Mouse (Mus musculus) heart, postnatal 25 days (tissue): ENCODE measurements at regions not wholly inside any gene's neighbourhood (a gene's known extent, or its start where the extent isn't known, plus 50 kb on each side); places are given as distances from the start of the nearest gene placed in this dataset.

Experiments used
- DNase-seq: peaks from one replicate; pipeline ENCODE4 v3.0.0; 2022; ENCODE audit warnings: low spot score
- intact Hi-C: fragments of 180-260 bp; cut with DNase I; formaldehyde crosslinking; loops from one replicate; pipeline ENCODE4 v1.15.1; 2025

DNA sequence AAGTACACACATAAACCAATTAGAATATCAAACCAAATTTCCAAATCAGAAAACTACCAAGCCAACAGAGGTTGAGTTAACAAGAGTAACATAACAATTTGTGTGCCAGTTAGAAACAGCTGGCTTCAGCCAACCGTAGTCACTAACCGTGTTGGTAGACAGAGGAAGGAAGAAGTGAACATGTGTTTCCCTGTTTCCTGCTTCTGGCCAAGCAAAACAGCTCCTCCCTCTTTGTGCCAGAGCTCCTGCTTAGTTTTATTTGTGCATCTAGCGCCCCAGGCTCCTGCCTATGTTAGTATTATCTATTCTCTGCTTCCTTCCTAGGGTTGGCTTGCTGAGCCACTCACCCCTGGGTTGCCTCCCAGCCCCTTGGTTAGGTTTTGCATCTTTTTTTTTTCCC lies 255.2 kb downstream of the Mreg start:
- DNase-seq = no peak
- intact Hi-C loops = no loop called here

DNA sequence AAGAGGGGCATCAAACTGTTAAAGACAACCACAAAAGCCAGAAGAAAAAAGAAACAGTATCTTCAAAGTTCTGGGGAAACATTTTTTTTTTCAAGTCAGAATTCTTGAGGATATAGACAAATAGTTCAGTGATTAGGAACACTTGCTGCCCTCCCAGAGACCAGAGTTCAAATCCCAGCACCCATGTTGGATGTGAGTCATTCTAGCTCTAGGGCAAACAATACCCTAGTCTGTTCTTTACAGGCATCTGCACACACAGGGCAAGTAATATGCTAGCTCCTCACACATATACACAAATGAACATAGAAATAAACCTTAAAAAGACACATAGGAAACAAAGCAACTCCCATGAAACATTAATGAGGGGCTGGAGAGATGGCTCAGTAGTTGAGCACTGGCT lies 256.8 kb downstream of the Mreg start:
- DNase-seq = no peak
- intact Hi-C loops = no loop called here

DNA sequence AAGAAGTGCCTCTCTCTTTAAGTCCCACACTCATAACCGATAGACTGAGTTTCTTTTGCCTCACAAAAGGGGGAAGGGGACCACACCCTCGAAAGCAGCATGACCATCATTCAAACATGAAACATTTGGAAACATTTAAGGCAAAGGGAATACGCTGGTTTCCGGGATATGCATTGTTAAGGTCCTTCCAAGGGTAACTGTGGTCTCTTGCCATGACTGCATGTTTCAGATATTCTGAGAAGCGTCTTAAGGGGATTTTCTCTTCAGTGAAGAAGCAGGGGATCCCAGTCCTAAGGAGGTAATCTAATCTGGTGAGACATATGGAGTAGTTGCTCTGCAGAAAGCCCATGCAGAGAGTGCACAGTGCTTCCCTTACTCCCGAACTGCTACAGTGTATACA lies 258.8 kb downstream of the Mreg start:
- DNase-seq = no peak
- intact Hi-C loops = no loop called here

DNA sequence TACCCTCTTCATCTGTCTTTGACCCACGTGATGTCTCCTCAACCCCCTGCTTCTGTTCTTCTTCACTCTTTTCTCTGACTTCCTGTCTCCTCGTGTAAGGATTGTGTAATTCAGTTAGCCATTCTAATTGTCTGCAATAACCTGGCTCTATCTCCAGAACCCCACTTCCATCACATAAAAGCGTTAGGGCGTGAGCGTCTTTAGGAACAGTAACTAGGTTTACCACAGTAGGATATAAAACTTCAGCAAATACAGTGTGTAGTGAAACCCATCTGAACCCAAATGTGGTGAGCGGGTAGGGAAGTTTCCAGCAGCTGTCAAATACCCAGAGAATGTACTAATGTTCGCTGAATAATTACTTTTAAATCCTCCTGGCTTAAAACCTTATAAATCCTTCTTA lies 262.6 kb downstream of the Mreg start:
- intact Hi-C loops = no loop called here
- no peak for DNase-seq

DNA sequence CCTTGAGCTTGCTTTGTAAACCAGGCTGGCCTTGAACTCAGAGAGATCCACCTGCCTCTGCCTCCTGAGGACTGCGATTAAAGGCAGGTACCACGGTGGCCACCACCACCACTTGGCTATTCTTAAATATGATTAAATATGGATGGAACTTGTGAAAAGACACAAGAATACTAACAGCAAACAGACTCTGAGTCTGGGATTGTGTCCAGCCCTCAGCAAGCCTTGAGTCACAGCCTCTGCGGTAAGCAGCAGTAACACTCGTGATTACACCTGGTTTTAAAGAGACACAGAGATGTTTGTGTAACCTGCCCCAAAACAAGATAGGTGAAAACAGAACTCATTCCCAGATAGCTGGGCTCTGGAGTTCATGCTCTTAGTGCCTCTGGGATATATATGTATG lies 263.4 kb downstream of the Mreg start:
- DNase-seq = no peak
- intact Hi-C loops = no loop called here

DNA sequence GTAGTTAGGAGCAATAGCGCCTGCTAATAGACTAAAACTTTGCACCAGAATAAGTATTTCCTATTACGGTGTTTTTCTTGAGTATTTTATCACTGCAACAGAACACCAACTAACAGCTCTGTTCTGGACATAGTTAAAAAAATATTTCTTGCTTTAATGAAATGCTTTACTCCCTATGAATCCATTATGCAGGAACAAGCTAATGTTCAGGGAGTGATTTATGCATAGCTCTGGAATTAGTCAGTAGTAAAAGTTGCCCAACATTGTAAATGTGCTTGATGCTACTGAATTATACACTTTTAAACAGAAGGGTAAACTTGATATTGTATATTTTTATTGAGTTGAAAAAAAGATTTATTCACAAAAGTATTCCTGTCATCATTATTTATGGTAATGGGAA lies 264.6 kb downstream of the Mreg start:
- DNase-seq = no peak
- intact Hi-C loops = no loop called here

DNA sequence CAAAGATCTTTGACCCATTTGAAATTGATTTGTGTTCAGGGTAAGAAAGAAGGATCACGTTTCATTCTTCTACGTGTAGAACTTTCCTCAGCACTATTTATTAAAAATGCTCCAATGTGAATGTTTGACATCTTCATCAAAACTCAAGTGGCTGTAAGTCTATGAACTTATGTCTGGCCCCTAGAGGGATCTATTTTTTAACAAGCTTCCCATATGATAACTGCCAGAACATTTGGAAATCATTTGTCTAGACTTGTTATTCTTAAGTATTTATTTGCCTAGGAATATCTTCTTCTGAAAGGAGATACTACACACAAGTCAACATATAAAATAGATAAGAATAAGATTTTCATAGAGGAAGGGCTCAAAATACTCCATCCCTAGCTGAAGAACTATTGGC lies 265.2 kb downstream of the Mreg start:
- intact Hi-C loops = no loop called here
- no peak for DNase-seq

DNA sequence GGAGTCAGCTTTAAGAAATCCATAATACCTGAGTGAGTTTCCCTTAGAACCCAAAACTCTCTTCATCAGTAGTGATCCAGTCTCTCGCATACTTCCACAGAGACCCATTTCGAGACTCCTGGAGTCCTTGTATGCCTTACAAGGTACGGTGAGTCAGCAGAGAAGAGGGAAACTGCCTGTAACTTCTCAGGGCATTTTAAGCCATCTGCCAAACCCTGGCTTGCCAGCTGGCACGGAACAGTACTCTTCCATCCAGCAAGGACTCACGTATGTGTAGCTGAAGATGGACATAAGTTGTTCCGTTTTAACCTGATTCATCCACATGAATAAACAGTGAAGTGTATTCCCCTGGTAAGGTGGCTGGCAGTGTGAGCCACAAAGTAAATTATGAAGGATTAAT lies 267.0 kb downstream of the Mreg start:
- DNase-seq = peak; percentile 9
- intact Hi-C loops = no loop called here

DNA sequence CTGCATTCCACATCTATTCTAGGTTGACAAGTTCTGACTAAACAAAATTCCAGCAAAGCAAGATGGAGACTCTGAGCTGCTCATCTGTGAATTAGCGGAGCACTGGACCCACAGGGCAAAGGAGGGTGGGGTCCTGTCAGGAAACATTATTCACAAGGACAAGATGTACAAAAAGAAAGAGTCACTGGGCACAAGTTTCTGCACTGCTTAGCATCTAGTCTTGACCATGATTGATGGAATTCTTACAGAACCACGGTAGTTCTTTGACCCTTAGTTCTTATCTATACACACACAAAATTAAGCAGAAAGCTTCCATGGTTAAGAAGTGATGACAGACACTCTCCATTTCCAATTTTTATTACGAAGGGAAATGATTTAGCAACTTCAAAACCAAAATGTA lies 267.6 kb downstream of the Mreg start:
- DNase-seq = no peak
- intact Hi-C loops = no loop called here

DNA sequence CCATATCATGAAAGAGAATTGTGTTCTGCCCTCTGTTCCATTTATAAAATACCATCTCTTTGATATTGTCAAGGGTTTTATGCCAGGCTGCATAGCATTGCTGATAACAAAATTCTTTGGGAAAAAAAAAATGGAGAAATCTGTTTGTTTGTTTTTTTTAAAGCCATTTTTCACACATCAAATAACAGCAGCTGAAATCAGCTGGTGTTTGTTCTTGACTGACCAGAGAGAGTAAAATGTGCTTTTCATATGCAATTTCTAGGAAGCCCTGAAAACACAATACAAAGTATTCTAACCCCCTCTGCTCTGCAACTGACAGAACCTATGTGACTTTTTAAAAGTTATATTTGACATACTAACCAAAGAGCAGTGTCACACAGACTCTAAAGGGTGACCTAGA lies 270.0 kb downstream of the Mreg start:
- intact Hi-C loops = no loop called here

DNA sequence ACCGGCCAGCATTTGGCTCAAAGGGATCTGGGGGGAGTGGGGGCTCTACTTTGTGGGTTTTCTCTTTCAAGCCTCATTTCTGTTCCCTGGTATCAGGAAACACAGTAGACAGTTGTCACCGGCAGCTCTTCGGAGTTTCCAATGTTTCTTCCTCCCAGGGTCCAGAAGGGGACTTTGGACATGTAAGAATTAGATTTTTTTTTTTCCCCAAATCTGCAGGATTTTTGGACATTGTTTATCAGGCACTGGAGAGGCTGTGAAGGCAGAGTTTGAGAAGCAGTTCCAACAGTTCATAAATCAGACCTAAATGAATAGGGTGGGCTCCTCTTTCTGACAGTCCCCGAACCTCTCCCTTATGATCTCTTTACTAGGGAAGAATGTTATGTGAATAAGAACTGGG lies 270.4 kb downstream of the Mreg start:
- intact Hi-C loops = no loop called here
- DNase-seq = no peak

More for the DNA sequence above, 270.0 kb downstream of the Mreg start:
- no peak for DNase-seq

DNA sequence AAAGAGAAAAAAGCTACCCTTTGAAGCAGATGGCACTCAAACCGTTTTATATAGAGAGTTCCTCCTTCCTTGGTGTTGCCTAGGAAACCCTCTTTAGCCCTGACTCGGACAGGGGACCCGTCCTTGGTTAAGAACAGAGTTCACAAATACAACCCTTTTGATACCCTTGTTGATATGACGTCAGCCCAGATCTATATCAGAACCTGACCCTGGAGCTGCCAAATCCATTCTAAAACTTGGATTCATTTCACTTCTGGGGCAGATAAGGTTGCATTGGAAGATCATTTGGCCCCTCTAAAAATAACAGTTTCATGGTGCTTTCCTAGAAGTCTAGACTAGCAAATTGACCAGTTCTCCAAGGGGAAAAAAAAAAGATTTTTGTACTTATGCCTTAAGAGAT lies 271.2 kb downstream of the Mreg start:
- DNase-seq = no peak
- intact Hi-C loops = no loop called here

DNA sequence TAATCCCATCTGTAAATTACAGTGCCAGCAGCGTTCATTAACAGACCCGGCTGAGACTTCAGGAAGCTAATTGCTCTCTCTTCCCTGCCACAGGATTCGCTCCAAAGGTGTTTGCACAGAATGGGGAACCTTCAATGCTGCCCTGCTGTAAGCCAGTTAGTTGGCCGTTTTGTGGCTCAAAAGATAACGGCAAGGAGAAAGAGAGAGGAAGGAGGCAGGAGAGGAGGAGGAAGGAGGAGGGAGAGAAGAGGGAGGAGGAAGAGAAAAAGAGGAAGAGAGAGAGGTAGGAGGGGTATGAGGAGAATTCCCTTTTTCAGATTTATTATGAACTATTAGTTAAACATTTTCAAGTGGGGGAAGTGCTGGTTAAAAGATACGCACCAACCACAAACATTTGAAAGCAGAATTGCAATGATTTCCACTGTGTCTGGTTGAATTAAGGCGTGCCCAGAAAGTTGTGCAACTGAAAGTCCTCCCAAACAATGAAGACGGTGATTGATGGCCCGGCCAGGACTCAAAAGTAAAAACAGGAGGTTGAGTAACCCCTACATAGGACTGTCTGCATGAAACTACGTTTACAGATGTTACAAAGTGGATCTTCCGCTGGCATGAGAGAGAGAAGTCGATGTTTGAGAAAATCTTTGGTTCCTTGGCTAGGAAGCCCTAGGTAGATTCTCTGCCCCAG lies 273.6 kb downstream of the Mreg start:
- no peak for DNase-seq
- intact Hi-C loops = no loop called here

DNA sequence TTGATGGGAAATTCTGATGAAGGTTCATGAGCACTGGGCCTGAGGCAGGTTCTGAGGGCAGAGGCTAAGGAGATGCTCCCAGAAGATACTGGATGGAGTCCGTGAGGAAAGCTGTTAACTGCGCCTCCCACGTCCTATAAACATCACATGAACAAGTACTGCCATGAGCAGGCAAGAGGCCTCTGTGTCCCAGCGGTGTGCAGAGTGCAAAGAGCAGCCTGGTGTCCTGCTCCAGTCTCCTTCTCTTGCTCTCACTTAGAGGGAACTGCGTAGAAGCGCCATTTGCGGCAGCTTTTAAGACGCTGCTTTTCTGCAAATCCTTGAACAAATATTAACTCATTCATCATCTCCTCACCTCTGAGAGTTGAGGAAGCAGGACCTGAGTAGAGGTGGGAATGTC lies 274.2 kb downstream of the Mreg start:
- DNase-seq = no peak
- intact Hi-C loops = no loop called here

DNA sequence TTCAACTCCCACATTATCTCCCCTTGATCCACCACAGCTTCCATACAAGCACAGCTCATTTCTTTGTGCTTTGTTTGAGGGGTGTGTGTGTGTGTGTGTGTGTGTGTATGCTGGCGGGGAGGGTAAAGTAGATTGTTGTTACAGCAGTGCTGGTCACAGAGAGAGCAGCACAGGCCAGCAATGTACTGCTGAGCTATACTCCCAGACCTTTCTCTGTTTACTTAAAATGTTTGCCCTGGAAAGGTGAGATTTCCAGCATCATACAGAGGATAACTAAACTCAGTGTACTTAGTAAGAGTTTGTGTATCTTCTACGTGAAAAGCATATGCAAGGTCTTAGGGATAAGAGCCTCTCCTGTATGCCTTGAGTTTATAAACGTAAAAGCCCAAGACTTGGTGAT lies 274.9 kb downstream of the Mreg start:
- intact Hi-C loops = no loop called here
- no peak for DNase-seq

DNA sequence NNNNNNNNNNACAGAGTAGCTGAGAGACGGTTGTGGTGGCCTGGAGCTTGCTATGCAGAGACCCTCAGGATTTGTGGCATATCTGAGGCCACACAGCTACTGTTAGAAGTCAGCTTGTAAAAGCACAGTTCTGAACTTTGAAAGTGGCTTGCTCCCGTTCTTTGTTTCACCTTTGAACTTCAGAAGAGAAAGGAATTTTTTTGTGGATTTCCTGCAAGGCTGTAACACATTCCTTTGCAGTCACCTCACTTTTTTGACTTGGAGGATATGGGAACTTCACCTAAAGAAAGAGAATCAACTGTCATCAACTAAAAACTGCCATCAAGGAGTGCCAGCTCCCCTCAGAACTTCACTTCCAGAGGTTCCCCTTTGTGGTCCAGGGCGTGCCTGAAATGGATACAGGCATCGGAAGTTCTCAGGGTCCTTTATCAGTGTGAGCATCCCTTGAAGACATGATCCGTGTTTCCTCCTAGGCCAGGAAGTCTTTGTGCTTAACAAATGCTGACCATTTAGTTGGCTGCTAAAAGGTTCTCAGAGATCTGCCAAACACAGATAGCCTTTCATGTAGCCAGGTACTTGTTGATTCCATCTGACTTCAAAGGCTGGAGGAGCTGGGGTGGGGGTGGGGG lies 275.5 kb downstream of the Mreg start:
- no peak for DNase-seq
- intact Hi-C loops = no loop called here

DNA sequence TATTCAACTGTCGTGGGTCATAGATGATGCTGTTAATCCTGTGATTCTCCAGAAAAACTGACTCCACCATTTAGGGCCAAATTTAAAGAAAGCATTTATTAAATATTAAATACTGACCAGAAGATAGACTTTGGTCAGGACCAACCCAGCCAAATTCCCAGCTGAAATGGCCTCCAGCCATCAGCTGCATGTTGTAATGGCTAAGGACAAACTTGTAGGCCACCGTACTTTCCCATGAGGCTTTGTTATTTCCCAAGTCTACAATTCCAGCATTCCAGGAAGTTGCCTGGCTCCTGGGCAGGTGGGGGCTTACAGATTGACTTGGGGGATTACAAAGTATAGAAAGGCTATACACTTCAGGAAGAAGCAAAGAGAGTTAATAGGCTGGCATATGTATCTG lies 272.5 kb upstream of the Fn1 start:
- intact Hi-C loops = no loop called here

DNA sequence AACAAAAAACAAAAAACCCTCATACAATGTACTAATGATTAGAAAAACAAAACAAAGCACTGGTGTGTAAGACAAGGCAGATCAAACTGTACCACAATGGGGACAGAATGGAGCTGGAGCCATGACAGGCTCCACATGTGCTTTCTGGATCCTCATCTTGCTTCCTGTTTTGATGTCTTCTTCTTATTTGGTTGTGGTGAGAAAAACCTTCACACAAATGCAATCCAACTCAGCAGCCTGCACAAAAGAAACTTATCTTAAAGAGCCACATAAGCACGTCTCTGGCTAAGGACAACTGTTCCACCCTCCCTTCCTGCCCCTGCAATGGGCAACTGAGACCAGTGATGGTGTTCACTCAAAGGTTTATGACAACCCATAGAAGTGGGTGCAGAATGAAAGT lies 271.9 kb upstream of the Fn1 start:
- intact Hi-C loops = no loop called here
- DNase-seq = no peak

More for the DNA sequence above, 272.5 kb upstream of the Fn1 start:
- DNase-seq = no peak

DNA sequence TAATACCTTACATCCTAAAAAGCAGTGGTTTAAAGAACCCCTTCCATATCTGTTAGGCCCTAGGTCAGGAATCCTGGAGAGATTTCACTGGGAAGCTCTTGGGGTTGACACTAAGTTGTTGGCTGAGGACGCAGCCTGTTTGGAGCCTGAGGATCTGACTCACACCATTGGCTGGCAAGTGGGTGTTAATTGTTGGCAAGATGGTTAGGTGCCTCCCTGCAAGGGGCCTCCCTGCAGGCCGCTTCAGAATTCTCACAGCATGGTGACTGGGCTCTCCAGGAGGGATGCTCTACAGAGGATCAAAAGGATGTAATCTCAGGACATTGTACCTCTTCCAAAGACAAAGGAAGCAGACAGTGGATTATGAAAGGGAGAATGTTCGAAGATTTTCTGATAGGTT lies 270.7 kb upstream of the Fn1 start:
- intact Hi-C loops = no loop called here
- no peak for DNase-seq

DNA sequence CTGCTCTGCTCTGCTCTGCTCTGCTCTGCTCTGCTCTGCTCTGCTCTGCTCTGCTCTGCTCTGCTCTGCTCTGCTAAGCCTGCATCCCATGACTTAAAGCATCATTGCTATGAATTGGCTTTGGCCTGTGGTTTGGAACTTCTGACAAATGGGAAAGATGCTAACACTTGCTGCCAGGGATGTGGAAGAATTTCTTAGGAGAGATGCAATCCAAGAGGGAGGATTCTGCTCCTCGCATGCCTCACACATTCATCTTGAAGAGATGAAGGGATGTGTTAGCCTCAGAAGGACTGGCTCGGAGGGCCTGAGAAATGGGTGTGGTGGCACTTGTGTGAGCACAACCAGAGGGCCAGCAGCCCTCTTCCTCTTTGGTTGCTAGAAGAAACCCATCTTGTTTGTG lies 268.5 kb upstream of the Fn1 start:
- DNase-seq = no peak
- intact Hi-C loops = no loop called here

DNA sequence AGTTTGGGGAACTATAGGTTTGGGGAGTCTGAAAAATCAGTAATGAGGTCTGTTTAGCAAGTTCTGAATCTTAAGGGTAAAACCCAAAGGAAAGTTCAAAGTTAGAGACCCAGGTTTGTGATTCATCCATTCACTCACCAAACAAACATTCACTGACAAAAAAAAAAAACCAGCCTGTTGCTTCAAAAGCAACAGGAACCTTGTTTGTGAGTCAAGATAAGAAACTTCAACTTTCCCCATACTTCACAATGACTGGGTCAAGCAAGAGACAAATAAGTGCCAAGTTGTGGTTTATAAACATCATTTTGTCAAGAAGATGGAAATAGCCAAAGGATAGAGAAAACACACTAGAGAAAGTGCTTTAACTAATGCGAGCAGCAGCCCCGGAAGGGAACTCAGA lies 266.9 kb upstream of the Fn1 start:
- intact Hi-C loops = no loop called here
- no peak for DNase-seq

DNA sequence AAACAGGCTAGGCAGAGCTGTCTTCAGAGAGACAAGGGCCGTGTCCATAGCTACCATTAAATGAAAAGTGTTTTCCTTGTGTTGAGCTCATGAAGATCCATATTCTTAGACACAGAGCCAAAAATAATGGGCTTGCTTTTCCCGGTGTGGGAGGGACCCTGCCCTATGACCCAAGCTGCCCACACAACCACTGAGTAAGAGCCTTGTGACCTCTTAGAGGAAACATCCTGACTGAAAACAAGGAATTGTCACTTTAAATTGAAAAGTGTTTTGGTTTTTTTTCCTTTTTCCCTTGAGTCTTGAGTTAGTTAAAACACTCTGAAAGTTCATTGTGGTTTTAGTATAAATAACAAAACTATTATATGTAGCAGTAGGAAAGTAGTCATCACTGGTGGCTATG lies 264.0 kb upstream of the Fn1 start:
- DNase-seq = no peak
- intact Hi-C loops = no loop called here
